Mouse (Mus musculus) intestine, embryonic 16.5 days (tissue): ENCODE results near the gene Tmem88. TPM values are rescaled to one million over a fixed set of nuclear protein-coding genes. Genes with fewer than 3 reads are reported as not detected.

Experiments used
- ATAC-seq: fragments of 200-750 bp; cut with Nextera tagmentation; 2 replicates; pipeline ENCODE4 v1.8.0; 2017; ENCODE audit warnings: moderate TSS enrichment, moderate library complexity
- H3K27ac ChIP-seq: fragments of 300-500 bp; sonication (generic); 2 replicates; pipeline ENCODE4 v1.5.1; 2014; ENCODE audit warnings: mild to moderate bottlenecking, low read length
- H3K27me3 ChIP-seq: fragments of 300-500 bp; sonication (generic); replicated peaks from 2 replicates; pipeline ENCODE4 v1.6.1; 2014; ENCODE audit warnings: low read length, control low read depth, mixed read lengths; ENCODE audit not compliant: control insufficient read depth, insufficient read depth
- H3K36me3 ChIP-seq: fragments of 300-500 bp; sonication (generic); 2 replicates; pipeline ENCODE4 v1.6.1; 2014; ENCODE audit warnings: low read length, control low read depth; ENCODE audit not compliant: control insufficient read depth, insufficient read depth
- H3K4me1 ChIP-seq: fragments of 300-500 bp; sonication (generic); 2 replicates; pipeline ENCODE4 v1.6.1; 2014; ENCODE audit warnings: low read length, control low read depth, mixed read lengths; ENCODE audit not compliant: control insufficient read depth, insufficient read depth
- H3K4me2 ChIP-seq: fragments of 300-500 bp; sonication (generic); 2 replicates; pipeline ENCODE4 v1.6.1; 2014; ENCODE audit warnings: low read depth, low read length, control low read depth
- H3K4me3 ChIP-seq: fragments of 300-500 bp; sonication (generic); 2 replicates; pipeline ENCODE4 v1.5.1; 2014; ENCODE audit warnings: mild to moderate bottlenecking, low read length
- H3K9ac ChIP-seq: fragments of 300-500 bp; sonication (generic); 2 replicates; pipeline ENCODE4 v1.6.1; 2014; ENCODE audit warnings: low read depth, low read length
- H3K9me3 ChIP-seq: fragments of 300-500 bp; sonication (generic); 2 replicates; pipeline ENCODE4 v1.6.1; 2016; ENCODE audit warnings: low read length, control low read depth; ENCODE audit not compliant: control insufficient read depth
- WGBS: fragments of 180-500 bp; shearing (Covaris S2); extraction: QIAGEN DNeasy Blood & Tissue Kit; methylation state at CpG from one replicate; pipeline ENCODE4 v1.1.7; 2014; 5-methylcytosine and 5-hydroxymethylcytosine counted together
- polyA plus RNA-seq: library from polyadenylated mRNA; unstranded; fragments of >200 nt; fragmentation: Nextera tagmentation; extraction: Ambion mirVana; gene quantifications from 2 replicates; pipeline ENCODE4 v1.2.1, GENCODE M21; 2015

Tmem88 gene
- polyA plus RNA-seq, 1 experiment from 2014 or later: 31.0 TPM

GRCm38 (mm10) chr11:69366855-69367615, 31.0 kb downstream of the Tmem88 start:
- H3K4me1 ChIP-seq: peaks cover 44% of the 10 kb centered on the region
- no peak for ATAC-seq

GRCm38 (mm10) chr11:69366157-69366854, 31.7 kb downstream of the Tmem88 start:
- Histone ChIP-seq H3K36me3 (peaks cover 11% of the 10 kb centered on the region), H3K4me2 (peak overlapping the region; percentile 95), H3K9me3 (no peaks in the 10 kb centered on the region), H3K27ac (peak overlapping the region; percentile 99), H3K9ac (peak overlapping the region; percentile 72), H3K4me1 (peaks cover 37% of the 10 kb centered on the region), H3K4me3 (peak overlapping the region; percentile 81), H3K27me3 (no peaks in the 10 kb centered on the region)
- 0% methylated on average over 26 of the region's 26 CpGs for WGBS
- ATAC-seq: peak; percentile 80

More at GRCm38 (mm10) chr11:69366855-69367615, 31.0 kb downstream of the Tmem88 start:
- peak overlapping the region; percentile 81 for H3K4me3 ChIP-seq
- peak overlapping the region; percentile 95 for H3K4me2 ChIP-seq
- no peaks in the 10 kb centered on the region for H3K27me3 ChIP-seq
- H3K9ac ChIP-seq: peak overlapping the region; percentile 99
- H3K9me3 ChIP-seq: no peaks in the 10 kb centered on the region
- peak overlapping the region; percentile 99 for H3K27ac ChIP-seq
- H3K36me3 ChIP-seq: peaks cover 6% of the 10 kb centered on the region; the same call in 1 of the 2 replicates
- WGBS: 0% methylated on average over 22 of the region's 22 CpGs

GRCm38 (mm10) chr11:69365722-69366121, 32.3 kb downstream of the Tmem88 start:
- Histone ChIP-seq H3K27ac (peak overlapping the region; percentile 99), H3K4me3 (peak overlapping the region; percentile 81)

GRCm38 (mm10) chr11:69364910-69365309, 33.1 kb downstream of the Tmem88 start:
- Histone ChIP-seq H3K9me3 (no peaks in the 10 kb centered on the region), H3K9ac (peak overlapping the region; percentile 50; the same call in 1 of the 2 replicates), H3K4me2 (peak overlapping the region; percentile 95), H3K27ac (peak overlapping the region; percentile 99), H3K36me3 (peaks cover 23% of the 10 kb centered on the region), H3K27me3 (no peaks in the 10 kb centered on the region), H3K4me3 (peak overlapping the region; percentile 81), H3K4me1 (peaks cover 28% of the 10 kb centered on the region)
- ATAC-seq: peak; percentile 48
- 3% methylated on average over 6 of the region's 6 CpGs for WGBS

More at GRCm38 (mm10) chr11:69365722-69366121, 32.3 kb downstream of the Tmem88 start:
- no peaks in the 10 kb centered on the region for H3K9me3 ChIP-seq
- H3K4me2 ChIP-seq: peak overlapping the region; percentile 95
- 16% methylated on average over 6 of the region's 6 CpGs for WGBS
- peak; percentile 21; the same call in 1 of the 2 replicates for ATAC-seq
- no peaks in the 10 kb centered on the region for H3K27me3 ChIP-seq
- peaks cover 16% of the 10 kb centered on the region for H3K36me3 ChIP-seq
- peaks cover 31% of the 10 kb centered on the region for H3K4me1 ChIP-seq
- peak overlapping the region; percentile 72 for H3K9ac ChIP-seq

- Histone ChIP-seq H3K4me1 (peaks cover 28% of the 10 kb centered on the region), H3K9me3 (no peaks in the 10 kb centered on the region), H3K36me3 (peaks cover 27% of the 10 kb centered on the region), H3K4me2 (peak overlapping the region; percentile 95), H3K27ac (peak overlapping the region; percentile 99), H3K4me3 (peak overlapping the region; percentile 81; the same call in 1 of the 2 replicates), H3K27me3 (no peaks in the 10 kb centered on the region), H3K9ac (peak overlapping the region; percentile 38; the same call in 1 of the 2 replicates)
- ATAC-seq: peak; percentile 16; the same call in 1 of the 2 replicates
- whole genome bisulfite sequencing: 29% methylated on average over 8 of the region's 8 CpGs
Observed at GRCm38 (mm10) chr11:69364376-69364775, 33.7 kb downstream of the Tmem88 start.

GRCm38 (mm10) chr11:69362479-69362878, 35.6 kb downstream of the Tmem88 start:
- Histone ChIP-seq H3K27ac (no peak overlapping the region), H3K9me3 (no peaks in the 10 kb centered on the region), H3K4me3 (no peak overlapping the region), H3K36me3 (peaks cover 33% of the 10 kb centered on the region), H3K4me2 (no peak overlapping the region), H3K4me1 (peaks cover 25% of the 10 kb centered on the region), H3K9ac (no peak overlapping the region), H3K27me3 (no peaks in the 10 kb centered on the region)
- ATAC-seq: no peak
- 83% methylated on average over 2 of the region's 2 CpGs for WGBS

- Histone ChIP-seq H3K36me3 (peaks cover 36% of the 10 kb centered on the region), H3K9ac (no peak overlapping the region)
- WGBS: 66% methylated on average over 7 of the region's 7 CpGs
Observed at GRCm38 (mm10) chr11:69362021-69362420, 36.0 kb downstream of the Tmem88 start.

GRCm38 (mm10) chr11:69357690-69358089, 40.3 kb downstream of the Tmem88 start:
- no peaks in the 10 kb centered on the region for H3K4me1 ChIP-seq
- no peaks in the 10 kb centered on the region for H3K27me3 ChIP-seq
- WGBS: 87% methylated on average over 12 of the region's 12 CpGs
- no peak overlapping the region for H3K9ac ChIP-seq
- H3K4me2 ChIP-seq: no peak overlapping the region
- H3K36me3 ChIP-seq: peaks cover 60% of the 10 kb centered on the region
- no peak overlapping the region for H3K4me3 ChIP-seq
- no peaks in the 10 kb centered on the region for H3K9me3 ChIP-seq
- H3K27ac ChIP-seq: no peak overlapping the region
- no peak for ATAC-seq

More at GRCm38 (mm10) chr11:69362021-69362420, 36.0 kb downstream of the Tmem88 start:
- Histone ChIP-seq H3K4me1 (peaks cover 25% of the 10 kb centered on the region), H3K4me3 (no peak overlapping the region), H3K4me2 (no peak overlapping the region), H3K27me3 (no peaks in the 10 kb centered on the region), H3K9me3 (no peaks in the 10 kb centered on the region), H3K27ac (no peak overlapping the region)
- ATAC-seq: no peak

GRCm38 (mm10) chr11:69356544-69356943, 41.5 kb downstream of the Tmem88 start:
- Histone ChIP-seq H3K36me3 (peaks cover 57% of the 10 kb centered on the region), H3K27ac (no peak overlapping the region), H3K9me3 (no peaks in the 10 kb centered on the region), H3K4me1 (no peaks in the 10 kb centered on the region), H3K4me3 (no peak overlapping the region), H3K4me2 (no peak overlapping the region), H3K9ac (no peak overlapping the region), H3K27me3 (no peaks in the 10 kb centered on the region)
- no peak for ATAC-seq
- WGBS: 89% methylated on average over 5 of the region's 5 CpGs
